Mouse (Mus musculus): ENCODE data around the gene Olfr1394. TPM values are rescaled to one million over a fixed set of nuclear protein-coding genes. Genes with fewer than 3 reads are reported as not detected.
"Not testable (repeated sequence)": the region's sequence is repeated elsewhere in the genome, so short reads cannot be mapped to it uniquely, and the experiment has no call there.

Gene Olfr1394
- polyA plus RNA-seq, 1 experiment from 2014 or later = not detected

GRCm38 (mm10) chr11:49191083-49191482, 36.9 kb downstream of the Olfr1394 start:
- H3K9me3 ChIP-seq (replicated peaks) = no peaks in the 10 kb centered on the region
- no peak for ATAC-seq (ENCODE audit: insufficient read depth)
- H3K4me3 ChIP-seq (replicated peaks) = no peak overlapping the region
- no peaks in the 10 kb centered on the region for H3K27me3 ChIP-seq
- no peak overlapping the region for H3K9ac ChIP-seq
- WGBS (ENCODE audit: insufficient replicate concordance) = 38% methylated on average over 2 of the region's 2 CpGs
- no peak overlapping the region for H3K27ac ChIP-seq (replicated peaks)
- no peak overlapping the region for H3K4me2 ChIP-seq
- H3K36me3 ChIP-seq (replicated peaks) = no peaks in the 10 kb centered on the region
- no peaks in the 10 kb centered on the region; the same call in 1 of the 2 replicates for H3K4me1 ChIP-seq (replicated peaks)

DNA sequence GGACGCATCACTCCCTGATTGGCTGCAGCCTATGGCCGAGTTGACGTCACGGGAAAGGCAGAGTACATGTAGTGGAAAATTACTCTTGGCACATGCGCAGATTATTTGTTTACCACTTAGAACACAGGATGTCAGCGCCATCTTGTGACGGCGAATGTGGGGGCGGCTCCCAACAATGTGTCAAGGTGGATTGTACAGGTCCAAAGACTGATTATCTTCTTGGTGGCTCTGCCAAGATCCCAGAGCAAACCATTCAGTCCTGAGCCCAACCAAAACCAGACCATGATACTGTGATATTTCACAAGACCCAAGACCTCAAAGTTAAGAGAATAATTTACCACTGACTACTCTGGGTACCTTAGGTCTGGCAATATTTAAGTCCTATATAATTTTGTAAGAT, 40.6 kb downstream of the Olfr1394 start:
- not testable (repeated sequence) for H3K9ac ChIP-seq; H3K9me3 ChIP-seq (replicated peaks); H3K4me3 ChIP-seq (replicated peaks); H3K4me1 ChIP-seq (replicated peaks); H3K4me2 ChIP-seq; H3K27ac ChIP-seq (replicated peaks); H3K36me3 ChIP-seq (replicated peaks); H3K27me3 ChIP-seq; ATAC-seq (ENCODE audit: insufficient read depth)
- 82% methylated on average over 9 of the region's 9 CpGs for WGBS (ENCODE audit: insufficient replicate concordance)

DNA sequence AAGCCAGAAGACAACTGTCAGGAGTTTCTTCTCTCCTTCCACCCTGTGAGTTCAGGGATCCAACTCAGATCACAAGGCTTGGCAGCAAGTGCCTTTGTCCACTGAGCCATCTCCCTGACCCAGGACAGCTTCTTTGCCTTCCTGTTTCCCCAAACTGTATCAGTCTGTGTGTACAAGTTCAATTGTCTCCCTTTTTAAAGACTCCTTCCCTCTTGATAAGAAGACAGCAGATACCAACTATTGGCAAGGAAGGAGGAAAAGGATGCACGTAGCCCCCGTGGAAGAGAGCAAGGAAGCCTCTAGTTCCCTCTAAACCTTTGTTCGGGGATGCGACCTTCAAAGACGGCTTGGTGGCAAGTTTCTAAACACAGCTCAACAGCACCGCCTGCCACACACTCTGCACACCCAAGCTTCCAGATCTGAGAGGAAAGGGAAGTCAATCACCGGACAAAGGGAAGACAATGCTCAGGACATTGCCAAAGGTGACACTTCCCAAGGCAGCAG, 41.7 kb downstream of the Olfr1394 start:
- no peaks in the 10 kb centered on the region; the same call in 1 of the 2 replicates for H3K4me1 ChIP-seq (replicated peaks)
- no peak overlapping the region for H3K9ac ChIP-seq
- no peak overlapping the region for H3K4me2 ChIP-seq
- peak; percentile 52 for ATAC-seq (ENCODE audit: insufficient read depth)
- H3K4me3 ChIP-seq (replicated peaks) = no peak overlapping the region
- H3K27ac ChIP-seq (replicated peaks) = no peak overlapping the region
- 23% methylated on average over 7 of the region's 7 CpGs for WGBS (ENCODE audit: insufficient replicate concordance)
- H3K9me3 ChIP-seq (replicated peaks) = no peaks in the 10 kb centered on the region
- H3K36me3 ChIP-seq (replicated peaks) = no peaks in the 10 kb centered on the region
- no peaks in the 10 kb centered on the region for H3K27me3 ChIP-seq

GRCm38 (mm10) chr11:49200666-49201065, 46.5 kb downstream of the Olfr1394 start:
- H3K9me3 ChIP-seq (replicated peaks) = no peaks in the 10 kb centered on the region
- no peak overlapping the region for H3K9ac ChIP-seq
- no peaks in the 10 kb centered on the region for H3K27me3 ChIP-seq
- no peak overlapping the region for H3K4me3 ChIP-seq (replicated peaks)
- H3K4me1 ChIP-seq (replicated peaks) = peaks cover 26% of the 10 kb centered on the region
- no peak overlapping the region for H3K27ac ChIP-seq (replicated peaks)
- no peaks in the 10 kb centered on the region for H3K36me3 ChIP-seq (replicated peaks)
- no peak for ATAC-seq (ENCODE audit: insufficient read depth)
- no peak overlapping the region for H3K4me2 ChIP-seq

- H3K27me3 ChIP-seq = no peaks in the 10 kb centered on the region
- no peak overlapping the region for H3K9ac ChIP-seq
- H3K4me1 ChIP-seq (replicated peaks) = peaks cover 28% of the 10 kb centered on the region
- H3K27ac ChIP-seq (replicated peaks) = no peak overlapping the region
- no peak for ATAC-seq (ENCODE audit: insufficient read depth)
- no peak overlapping the region for H3K4me3 ChIP-seq (replicated peaks)
- 0 out of 2 replicates have a peak, but pooled peaks cover under 1% of the 10 kb centered on the region for H3K36me3 ChIP-seq (replicated peaks)
- no peak overlapping the region for H3K4me2 ChIP-seq
- H3K9me3 ChIP-seq (replicated peaks) = no peaks in the 10 kb centered on the region
These were observed 47.0 kb downstream of the Olfr1394 start for GRCm38 (mm10) chr11:49201142-49201541.

DNA sequence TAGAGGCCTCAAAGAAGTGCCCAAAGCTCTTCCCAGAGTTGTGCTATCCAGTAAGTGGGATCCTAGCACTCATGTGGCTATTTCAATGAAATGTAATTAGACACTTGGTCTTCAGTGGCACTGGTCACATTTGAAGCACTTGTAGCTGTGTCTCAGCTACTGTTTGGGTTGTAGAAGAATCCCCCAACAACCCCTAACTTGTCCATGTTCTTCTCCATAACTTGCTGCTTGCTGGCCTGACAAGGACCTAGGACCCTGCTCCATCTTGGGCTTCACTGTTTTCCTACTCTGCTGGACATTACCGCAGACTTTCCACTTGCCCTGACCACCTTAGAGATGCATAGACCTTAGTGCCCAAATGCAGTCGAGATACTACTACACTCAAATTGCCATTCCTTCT, 47.9 kb downstream of the Olfr1394 start:
- Histone ChIP-seq H3K36me3 (replicated peaks) (0 out of 2 replicates have a peak, but pooled peaks cover 9% of the 10 kb centered on the region), H3K4me1 (replicated peaks) (peaks cover 37% of the 10 kb centered on the region), H3K27me3 (no peaks in the 10 kb centered on the region), H3K9me3 (replicated peaks) (no peaks in the 10 kb centered on the region), H3K4me3 (replicated peaks) (peak overlapping the region; percentile 88), H3K4me2 (peak overlapping the region; percentile 92), H3K9ac (peak overlapping the region; percentile 91), H3K27ac (replicated peaks) (peak overlapping the region; percentile 99)
- 44% methylated on average over 2 of the region's 2 CpGs for WGBS (ENCODE audit: insufficient replicate concordance)
- ATAC-seq (ENCODE audit: insufficient read depth) = no peak

DNA sequence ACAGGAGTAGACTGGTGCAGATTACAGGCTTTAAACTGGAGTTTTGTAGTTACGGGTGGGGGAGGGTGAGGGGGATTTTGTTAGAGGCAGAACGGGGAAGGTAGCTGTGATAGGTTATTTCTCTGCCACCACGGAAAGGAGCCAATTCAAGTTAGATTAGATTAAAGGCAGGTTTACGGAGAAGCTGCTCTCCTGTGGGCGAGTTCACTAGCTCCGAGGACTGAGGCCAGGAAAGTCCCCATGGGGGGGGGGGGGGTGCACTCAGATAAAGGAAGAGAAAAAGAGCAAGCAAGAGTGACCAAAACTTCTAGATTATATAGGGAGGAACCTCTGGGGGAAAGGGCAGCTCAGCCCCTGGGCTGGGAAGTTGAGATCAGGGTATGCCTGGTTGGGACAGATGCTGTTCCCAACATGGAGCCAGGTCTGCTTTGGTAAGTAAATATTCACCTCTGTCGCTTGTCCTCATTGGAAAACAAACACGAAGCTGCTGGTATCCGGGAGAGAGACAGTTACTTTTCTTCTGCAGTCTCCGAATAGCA, 48.4 kb downstream of the Olfr1394 start:
- H3K4me1 ChIP-seq (replicated peaks) = peaks cover 42% of the 10 kb centered on the region
- H3K9me3 ChIP-seq (replicated peaks) = no peaks in the 10 kb centered on the region
- H3K4me3 ChIP-seq (replicated peaks) = peak overlapping the region; percentile 88
- H3K36me3 ChIP-seq (replicated peaks) = 0 out of 2 replicates have a peak, but pooled peaks cover 9% of the 10 kb centered on the region
- 2% methylated on average over 10 of the region's 10 CpGs for WGBS (ENCODE audit: insufficient replicate concordance)
- H3K27me3 ChIP-seq = no peaks in the 10 kb centered on the region
- H3K4me2 ChIP-seq = peak overlapping the region; percentile 92
- H3K9ac ChIP-seq = peak overlapping the region; percentile 91
- peak overlapping the region; percentile 99 for H3K27ac ChIP-seq (replicated peaks)
- ATAC-seq (ENCODE audit: insufficient read depth) = peak; percentile 8; the same call in 1 of the 2 replicates

- H3K9me3 ChIP-seq (replicated peaks) = no peaks in the 10 kb centered on the region
- H3K27ac ChIP-seq (replicated peaks) = peak within 1 kb of the TSS; percentile 99
- H3K4me2 ChIP-seq = peak within 1 kb of the TSS; percentile 92
- ATAC-seq (ENCODE audit: insufficient read depth) = peak; percentile 96
- H3K4me1 ChIP-seq (replicated peaks) = peaks cover 47% of the 10 kb centered on the region
- 0 out of 2 replicates have a peak, but pooled peaks cover 9% of the 10 kb centered on the region for H3K36me3 ChIP-seq (replicated peaks)
- peak within 1 kb of the TSS; percentile 91 for H3K9ac ChIP-seq
- H3K27me3 ChIP-seq = no peaks in the 10 kb centered on the region
- under 1% methylated on average over 47 of the region's 47 CpGs for WGBS (ENCODE audit: insufficient replicate concordance)
- peak within 1 kb of the TSS; percentile 88 for H3K4me3 ChIP-seq (replicated peaks)
These were observed 49.1 kb downstream of the Olfr1394 start, which contains the start of gene Zfp62 for GRCm38 (mm10) chr11:49203129-49203768. Gene Zfp62 (plus strand): TSS chr11:49203292.

GRCm38 (mm10) chr11:49203771-49204497, 49.8 kb downstream of the Olfr1394 start:
- Histone ChIP-seq H3K27ac (replicated peaks) (peak overlapping the region; percentile 99), H3K36me3 (replicated peaks) (0 out of 2 replicates have a peak, but pooled peaks cover 9% of the 10 kb centered on the region), H3K9ac (peak overlapping the region; percentile 91), H3K27me3 (no peaks in the 10 kb centered on the region), H3K9me3 (replicated peaks) (no peaks in the 10 kb centered on the region), H3K4me1 (replicated peaks) (peaks cover 50% of the 10 kb centered on the region), H3K4me2 (peak overlapping the region; percentile 92), H3K4me3 (replicated peaks) (peak overlapping the region; percentile 88)
- peak; percentile 65 for ATAC-seq (ENCODE audit: insufficient read depth)
- 0% methylated on average over 24 of the region's 24 CpGs for WGBS (ENCODE audit: insufficient replicate concordance)

DNA sequence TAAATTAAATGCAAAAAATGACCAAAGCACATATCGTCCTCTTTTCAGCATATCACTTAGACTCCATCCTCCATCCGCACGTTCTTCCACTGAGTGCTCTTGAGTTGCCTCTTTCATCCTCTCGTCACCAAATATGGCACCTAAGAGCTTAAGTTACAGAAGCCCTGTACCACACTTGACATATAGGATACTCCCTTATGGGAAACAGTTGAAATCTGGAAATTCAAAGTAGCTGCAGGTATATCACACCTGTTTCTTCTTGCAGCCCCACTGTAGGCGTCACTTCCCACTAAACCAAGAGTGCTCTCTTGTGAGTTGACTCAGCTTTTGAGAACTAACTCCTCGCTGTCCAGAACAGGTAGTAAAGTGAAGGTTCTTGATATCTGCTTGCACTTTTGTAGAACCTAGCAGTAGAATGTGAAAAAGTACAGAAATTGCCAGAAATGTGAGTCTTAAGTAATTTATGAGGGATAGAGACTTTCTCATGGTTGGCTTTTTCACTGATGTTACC, 51.0 kb downstream of the Olfr1394 start:
- 80% methylated on average over 6 of the region's 6 CpGs for WGBS (ENCODE audit: insufficient replicate concordance)
- Histone ChIP-seq H3K9me3 (replicated peaks) (no peaks in the 10 kb centered on the region), H3K9ac (no peak overlapping the region), H3K36me3 (replicated peaks) (0 out of 2 replicates have a peak, but pooled peaks cover 9% of the 10 kb centered on the region), H3K27ac (replicated peaks) (0 out of 2 replicates have a peak overlapping the region, but pooled peaks have one; percentile 21), H3K4me3 (replicated peaks) (peak overlapping the region; percentile 5; the same call in 1 of the 2 replicates), H3K27me3 (no peaks in the 10 kb centered on the region), H3K4me1 (replicated peaks) (peaks cover 55% of the 10 kb centered on the region), H3K4me2 (peak overlapping the region; percentile 92)
- ATAC-seq (ENCODE audit: insufficient read depth) = no peak

- H3K9me3 ChIP-seq (replicated peaks) = no peaks in the 10 kb centered on the region
- H3K4me2 ChIP-seq = peak overlapping the region; percentile 13; the same call in 1 of the 2 replicates
- H3K27me3 ChIP-seq = no peaks in the 10 kb centered on the region
- 78% methylated on average over 1 of the region's 1 CpGs for whole genome bisulfite sequencing (ENCODE audit: insufficient replicate concordance)
- peak overlapping the region; percentile 15; the same call in 1 of the 2 replicates for H3K27ac ChIP-seq (replicated peaks)
- ATAC-seq (ENCODE audit: insufficient read depth) = no peak
- H3K4me1 ChIP-seq (replicated peaks) = peaks cover 63% of the 10 kb centered on the region
- no peak overlapping the region for H3K9ac ChIP-seq
- no peak overlapping the region for H3K4me3 ChIP-seq (replicated peaks)
- H3K36me3 ChIP-seq (replicated peaks) = 0 out of 2 replicates have a peak, but pooled peaks cover 9% of the 10 kb centered on the region
These were observed 53.3 kb downstream of the Olfr1394 start for GRCm38 (mm10) chr11:49207495-49207894.

Measured in liver, embryonic 15.5 days (tissue).